Mouse (Mus musculus): Measurements from ENCODE around the gene Nlk. TPM values are rescaled to one million over a fixed set of nuclear protein-coding genes. Genes with fewer than 3 reads are reported as not detected.
"Not testable (repeated sequence)": the region's sequence is repeated elsewhere in the genome, so short reads cannot be mapped to it uniquely, and the experiment has no call there.

Nlk gene
- polyA plus RNA-seq, 1 experiment from 2014 or later: 11.6 TPM

DNA sequence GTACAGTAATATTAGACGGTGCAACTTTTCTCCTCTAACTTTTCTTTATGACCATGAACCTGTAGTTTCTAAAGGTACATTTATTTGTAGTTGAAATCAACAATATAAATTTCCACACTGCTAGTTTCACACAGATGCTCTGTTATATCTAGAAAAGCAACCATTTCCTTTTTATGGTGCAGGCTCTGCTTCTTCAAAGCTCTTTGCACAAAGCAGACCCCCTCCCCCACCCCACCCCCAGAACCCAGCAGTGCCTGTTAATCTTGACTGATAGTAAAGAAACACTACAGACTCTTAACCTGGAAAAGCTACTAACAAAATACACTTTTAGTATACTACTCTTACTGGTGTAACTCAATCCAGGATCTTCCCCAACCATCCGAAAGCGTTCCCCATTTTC lies 6.6 kb downstream of the Nlk start:
- ATAC-seq (ENCODE audit: insufficient number of reproducible peaks, insufficient read depth, low FRiP score, low TSS enrichment, low read depth): no peak
- no peak overlapping the region for H3K4me3 ChIP-seq (replicated peaks)
- 58% methylated on average over 3 of the region's 3 CpGs for WGBS
- H3K36me3 ChIP-seq: peaks cover 4% of the 10 kb centered on the region; the same call in 1 of the 2 replicates
- H3K4me2 ChIP-seq: no peak overlapping the region
- H3K27me3 ChIP-seq: no peaks in the 10 kb centered on the region
- H3K27ac ChIP-seq: no peak overlapping the region
- peaks cover 34% of the 10 kb centered on the region for H3K4me1 ChIP-seq (replicated peaks)
- no peak overlapping the region for H3K9ac ChIP-seq (replicated peaks)
- H3K9me3 ChIP-seq: no peaks in the 10 kb centered on the region

DNA sequence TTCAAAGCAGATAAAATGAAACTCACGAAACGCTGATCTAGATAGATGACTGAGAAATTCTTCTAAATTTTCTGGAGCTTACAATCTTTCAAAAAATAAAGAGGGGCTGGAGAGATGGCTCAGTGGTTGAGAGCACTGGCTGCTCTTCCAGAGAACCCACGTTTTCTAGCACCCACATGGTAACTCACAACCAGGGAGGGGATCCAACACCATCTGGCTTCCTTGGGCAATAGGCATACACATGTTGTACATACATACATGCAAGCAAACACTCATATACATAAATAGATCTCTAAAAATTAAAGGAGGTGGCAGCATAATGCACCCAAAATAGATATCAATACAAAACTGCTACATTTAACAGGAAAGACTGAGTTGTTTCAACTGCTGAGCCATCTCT lies 16.1 kb downstream of the Nlk start:
- Histone ChIP-seq H3K4me1 (replicated peaks) (no peaks in the 10 kb centered on the region), H3K27ac (no peak overlapping the region), H3K9me3 (no peaks in the 10 kb centered on the region), H3K4me3 (replicated peaks) (no peak overlapping the region), H3K9ac (replicated peaks) (no peak overlapping the region), H3K4me2 (no peak overlapping the region), H3K27me3 (no peaks in the 10 kb centered on the region), H3K36me3 (peaks cover 7% of the 10 kb centered on the region)
- no peak for ATAC-seq (ENCODE audit: insufficient number of reproducible peaks, insufficient read depth, low FRiP score, low TSS enrichment, low read depth)
- WGBS: 84% methylated on average over 3 of the region's 3 CpGs

DNA sequence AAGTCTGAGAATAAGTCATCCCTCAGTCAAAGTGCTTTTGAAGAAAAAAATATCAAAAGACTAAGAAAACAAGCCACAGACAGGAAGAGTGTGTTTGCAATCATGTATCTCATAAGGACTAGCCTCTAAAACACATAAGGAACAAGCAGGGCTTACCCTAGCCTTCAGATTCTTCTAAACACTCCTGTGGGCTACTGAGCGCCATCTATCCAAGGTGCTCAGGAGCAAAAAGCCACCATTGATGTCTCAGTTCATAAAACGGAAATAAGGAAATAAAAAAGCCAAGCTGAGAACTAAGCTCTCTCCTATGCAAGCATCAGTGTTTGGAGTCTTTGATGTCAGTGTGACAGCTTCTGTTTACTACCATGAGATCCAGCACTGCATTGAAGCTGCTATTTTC lies 18.4 kb downstream of the Nlk start:
- WGBS: 81% methylated on average over 2 of the region's 2 CpGs
- no peak for ATAC-seq (ENCODE audit: insufficient number of reproducible peaks, insufficient read depth, low FRiP score, low TSS enrichment, low read depth)

DNA sequence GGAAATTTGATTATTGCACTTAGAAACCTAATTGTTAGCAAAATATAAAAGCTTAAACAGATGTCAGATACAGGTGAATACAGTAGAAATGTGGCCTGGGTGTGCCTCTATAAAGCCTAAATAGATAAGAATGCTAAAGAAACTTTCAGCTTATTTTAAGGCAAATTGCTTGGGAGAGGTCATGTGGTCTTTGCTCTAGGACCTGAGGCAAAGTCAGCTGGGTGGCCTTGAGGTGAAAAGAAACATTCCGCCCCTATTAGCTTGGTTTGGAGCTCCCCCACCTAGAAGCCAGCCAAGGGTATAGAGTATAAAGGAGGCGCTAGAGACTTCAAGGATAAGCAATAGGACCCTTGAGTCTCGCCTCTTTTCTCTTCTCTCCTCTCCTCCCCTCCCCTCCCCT lies 28.5 kb downstream of the Nlk start:
- no peak for ATAC-seq (ENCODE audit: insufficient number of reproducible peaks, insufficient read depth, low FRiP score, low TSS enrichment, low read depth)
- no peak overlapping the region for H3K9ac ChIP-seq (replicated peaks)
- no peak overlapping the region for H3K27ac ChIP-seq
- WGBS: 51% methylated on average over 3 of the region's 3 CpGs
- H3K9me3 ChIP-seq: no peaks in the 10 kb centered on the region
- peaks cover 7% of the 10 kb centered on the region; the same call in 1 of the 2 replicates for H3K4me1 ChIP-seq (replicated peaks)
- no peaks in the 10 kb centered on the region for H3K27me3 ChIP-seq
- no peak overlapping the region for H3K4me2 ChIP-seq
- H3K4me3 ChIP-seq (replicated peaks): no peak overlapping the region
- H3K36me3 ChIP-seq: no peaks in the 10 kb centered on the region

More for the DNA sequence above, 18.4 kb downstream of the Nlk start:
- Histone ChIP-seq H3K27me3 (no peaks in the 10 kb centered on the region), H3K27ac (no peak overlapping the region), H3K9me3 (no peaks in the 10 kb centered on the region), H3K36me3 (peaks cover 7% of the 10 kb centered on the region), H3K4me2 (no peak overlapping the region), H3K4me1 (replicated peaks) (no peaks in the 10 kb centered on the region), H3K9ac (replicated peaks) (no peak overlapping the region), H3K4me3 (replicated peaks) (no peak overlapping the region)

DNA sequence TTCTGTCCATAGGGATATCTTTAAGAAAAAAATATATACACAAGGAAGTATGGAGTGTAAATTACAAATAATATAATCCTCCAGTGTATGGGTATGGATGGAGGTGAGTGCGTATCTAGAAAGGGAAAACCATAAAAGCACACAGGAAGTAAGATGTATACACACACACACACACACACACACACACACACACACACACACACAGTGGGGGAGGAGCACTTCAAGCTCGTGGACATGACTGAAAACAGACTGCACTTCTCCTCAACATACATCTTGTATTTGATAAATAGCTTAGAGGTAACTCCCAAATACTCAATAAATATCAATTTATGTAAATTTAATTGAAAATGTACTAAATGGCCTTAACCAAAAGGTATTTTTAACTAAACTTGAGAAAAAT lies 32.3 kb downstream of the Nlk start:
- no peak for ATAC-seq (ENCODE audit: insufficient number of reproducible peaks, insufficient read depth, low FRiP score, low TSS enrichment, low read depth)
- 78% methylated on average over 2 of the region's 2 CpGs for WGBS
- H3K4me2 ChIP-seq: no peak overlapping the region

DNA sequence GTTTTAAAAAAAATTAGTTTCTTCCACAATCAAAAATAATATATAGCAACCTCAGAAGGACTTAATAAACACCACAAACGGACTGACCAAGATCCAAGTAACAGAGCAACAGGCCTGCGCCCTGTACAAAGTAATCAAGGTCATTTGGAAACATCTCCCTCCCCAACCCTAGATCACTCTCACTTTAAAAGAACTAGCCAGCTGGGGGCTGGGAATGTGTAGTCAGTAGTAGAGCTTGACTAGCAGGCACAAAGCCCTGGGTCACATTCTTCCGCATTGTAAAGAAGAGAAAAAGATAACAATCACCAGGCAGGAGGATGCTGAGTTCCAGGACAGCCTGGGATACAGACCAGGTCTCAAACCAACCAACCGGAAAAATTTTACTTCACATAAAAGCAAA lies 33.3 kb downstream of the Nlk start:
- Histone ChIP-seq H3K27me3 (no peaks in the 10 kb centered on the region), H3K4me2 (no peak overlapping the region), H3K9ac (replicated peaks) (no peak overlapping the region), H3K4me3 (replicated peaks) (no peak overlapping the region), H3K9me3 (no peaks in the 10 kb centered on the region), H3K4me1 (replicated peaks) (peaks cover 3% of the 10 kb centered on the region; the same call in 1 of the 2 replicates), H3K27ac (no peak overlapping the region), H3K36me3 (no peaks in the 10 kb centered on the region)
- 60% methylated on average over 4 of the region's 4 CpGs for WGBS
- ATAC-seq (ENCODE audit: insufficient number of reproducible peaks, insufficient read depth, low FRiP score, low TSS enrichment, low read depth): no peak

More for the DNA sequence above, 32.3 kb downstream of the Nlk start:
- no peak overlapping the region for H3K4me3 ChIP-seq (replicated peaks)
- H3K27ac ChIP-seq: no peak overlapping the region
- no peak overlapping the region for H3K9ac ChIP-seq (replicated peaks)
- no peaks in the 10 kb centered on the region for H3K9me3 ChIP-seq
- H3K27me3 ChIP-seq: no peaks in the 10 kb centered on the region
- no peaks in the 10 kb centered on the region for H3K36me3 ChIP-seq
- H3K4me1 ChIP-seq (replicated peaks): peaks cover 5% of the 10 kb centered on the region; the same call in 1 of the 2 replicates

DNA sequence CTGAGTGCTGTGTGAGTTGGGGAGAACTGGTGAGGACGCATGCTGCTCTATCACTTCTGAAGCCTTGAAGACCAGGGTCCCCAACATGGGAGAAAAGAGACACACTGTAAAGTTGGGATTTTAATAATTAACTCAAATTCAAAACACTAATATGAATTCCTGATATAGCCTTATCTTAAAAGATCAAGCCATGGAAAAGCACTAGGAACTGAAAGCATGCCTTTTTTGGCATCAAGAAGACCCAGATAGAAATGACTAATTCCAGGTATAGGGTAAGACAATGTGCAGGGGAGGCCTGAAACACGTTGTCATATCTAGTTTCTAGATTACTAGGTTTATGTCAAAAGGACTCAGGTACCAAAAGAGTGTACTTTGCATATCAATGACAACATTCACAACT lies 48.0 kb downstream of the Nlk start:
- no peaks in the 10 kb centered on the region for H3K36me3 ChIP-seq
- no peak overlapping the region for H3K4me3 ChIP-seq (replicated peaks)
- no peak overlapping the region for H3K27ac ChIP-seq
- H3K9ac ChIP-seq (replicated peaks): no peak overlapping the region
- 85% methylated on average over 2 of the region's 2 CpGs for WGBS
- ATAC-seq (ENCODE audit: insufficient number of reproducible peaks, insufficient read depth, low FRiP score, low TSS enrichment, low read depth): no peak
- H3K27me3 ChIP-seq: no peaks in the 10 kb centered on the region
- no peak overlapping the region for H3K4me2 ChIP-seq
- H3K4me1 ChIP-seq (replicated peaks): peaks cover 6% of the 10 kb centered on the region
- H3K9me3 ChIP-seq: no peaks in the 10 kb centered on the region

DNA sequence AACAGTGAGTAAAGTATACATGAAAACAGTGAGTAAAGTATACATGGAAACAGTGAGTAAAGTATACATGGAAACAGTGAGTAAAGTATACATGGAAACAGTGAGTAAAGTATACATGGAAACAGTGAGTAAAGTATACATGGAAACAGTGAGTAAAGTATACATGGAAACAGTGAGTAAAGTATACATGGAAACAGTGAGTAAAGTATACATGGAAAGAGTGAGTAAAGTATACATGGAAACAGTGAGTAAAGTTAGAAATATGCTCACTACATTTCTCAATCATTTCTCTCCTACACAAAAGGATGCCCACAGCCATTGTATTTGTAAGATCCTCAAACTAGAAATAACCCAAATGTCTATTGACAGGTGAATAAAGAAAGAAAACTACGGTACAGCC lies 48.8 kb downstream of the Nlk start:
- not testable (repeated sequence) for H3K4me2 ChIP-seq; H3K4me3 ChIP-seq (replicated peaks); H3K9ac ChIP-seq (replicated peaks); H3K36me3 ChIP-seq; H3K9me3 ChIP-seq; H3K27me3 ChIP-seq; H3K27ac ChIP-seq; ATAC-seq (ENCODE audit: insufficient number of reproducible peaks, insufficient read depth, low FRiP score, low TSS enrichment, low read depth); H3K4me1 ChIP-seq (replicated peaks)
- 85% methylated on average over 1 of the region's 1 CpGs for WGBS

DNA sequence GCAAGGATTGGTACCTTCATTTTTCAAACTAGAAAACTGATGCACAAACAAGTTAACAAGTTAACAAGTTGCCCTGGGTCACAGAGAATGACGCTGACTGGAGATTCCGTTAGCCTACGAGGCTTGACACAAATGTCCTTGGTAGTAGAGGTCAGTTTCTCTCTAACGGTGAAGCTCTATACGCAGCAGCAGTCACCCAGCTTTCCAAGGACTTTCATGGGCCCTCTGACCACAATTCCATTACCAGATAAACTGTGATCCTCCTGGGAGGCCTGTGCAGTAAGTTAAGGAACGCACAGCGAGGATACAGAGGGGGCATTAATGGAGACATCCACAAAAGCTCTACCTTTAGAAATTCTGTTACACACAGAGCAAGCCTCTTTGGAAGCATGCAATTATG lies 53.4 kb downstream of the Nlk start:
- H3K4me3 ChIP-seq (replicated peaks): no peak overlapping the region
- no peaks in the 10 kb centered on the region for H3K9me3 ChIP-seq
- H3K9ac ChIP-seq (replicated peaks): no peak overlapping the region
- peaks cover 11% of the 10 kb centered on the region for H3K4me1 ChIP-seq (replicated peaks)
- WGBS: 88% methylated on average over 7 of the region's 7 CpGs
- no peak overlapping the region for H3K4me2 ChIP-seq
- no peaks in the 10 kb centered on the region for H3K36me3 ChIP-seq
- ATAC-seq (ENCODE audit: insufficient number of reproducible peaks, insufficient read depth, low FRiP score, low TSS enrichment, low read depth): no peak
- no peaks in the 10 kb centered on the region for H3K27me3 ChIP-seq
- no peak overlapping the region for H3K27ac ChIP-seq

DNA sequence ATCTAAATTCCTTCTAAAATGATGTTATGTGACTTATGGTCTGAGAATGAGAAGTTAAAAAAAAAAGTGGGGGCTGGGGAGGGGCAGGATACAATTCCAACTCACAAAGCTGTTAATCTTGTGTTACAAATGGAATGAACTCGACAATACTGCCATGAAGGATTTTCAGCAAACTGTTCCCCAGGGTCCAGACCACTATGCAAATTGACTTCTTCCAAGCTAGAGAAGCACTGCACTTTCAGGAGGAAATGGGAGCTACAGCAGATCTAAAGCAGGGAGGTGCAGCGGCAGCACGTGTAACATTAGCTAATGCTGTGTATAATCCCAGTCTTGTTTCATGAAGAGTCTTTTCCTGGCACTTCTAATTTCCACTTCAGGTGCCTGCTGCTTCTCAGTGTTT lies 55.0 kb downstream of the Nlk start:
- Histone ChIP-seq H3K27me3 (no peaks in the 10 kb centered on the region), H3K9me3 (peaks cover 1% of the 10 kb centered on the region; the same call in 1 of the 2 replicates), H3K9ac (replicated peaks) (no peak overlapping the region), H3K4me3 (replicated peaks) (no peak overlapping the region), H3K36me3 (peaks cover 2% of the 10 kb centered on the region; the same call in 1 of the 2 replicates), H3K4me2 (no peak overlapping the region), H3K4me1 (replicated peaks) (peaks cover 11% of the 10 kb centered on the region), H3K27ac (no peak overlapping the region)
- no peak for ATAC-seq (ENCODE audit: insufficient number of reproducible peaks, insufficient read depth, low FRiP score, low TSS enrichment, low read depth)
- WGBS: 53% methylated on average over 3 of the region's 3 CpGs

DNA sequence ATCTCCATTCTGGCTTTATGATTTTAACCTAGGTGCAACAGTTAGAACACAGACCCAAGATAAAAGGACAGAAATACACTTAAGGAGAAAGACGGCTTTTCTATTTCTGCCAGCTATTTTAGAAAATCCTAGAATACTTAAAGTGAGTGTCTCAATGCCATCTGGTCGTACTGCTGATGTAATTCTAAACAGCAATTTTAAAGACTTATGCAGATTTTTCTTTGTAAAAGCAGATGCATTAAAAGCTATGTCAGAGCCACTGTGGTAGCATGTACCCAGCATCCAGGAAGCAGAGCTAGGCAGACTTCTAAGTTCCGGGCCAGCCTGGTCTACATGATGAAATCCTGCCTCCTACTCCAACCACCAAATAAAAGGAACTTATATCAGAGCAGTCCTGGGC lies 56.1 kb downstream of the Nlk start:
- Histone ChIP-seq H3K27ac (no peak overlapping the region), H3K9ac (replicated peaks) (no peak overlapping the region), H3K9me3 (peaks cover 6% of the 10 kb centered on the region; the same call in 1 of the 2 replicates), H3K4me3 (replicated peaks) (no peak overlapping the region), H3K4me1 (replicated peaks) (peaks cover 11% of the 10 kb centered on the region), H3K36me3 (peaks cover 8% of the 10 kb centered on the region), H3K27me3 (no peaks in the 10 kb centered on the region), H3K4me2 (no peak overlapping the region)
- no peak for ATAC-seq (ENCODE audit: insufficient number of reproducible peaks, insufficient read depth, low FRiP score, low TSS enrichment, low read depth)
- 97% methylated on average over 3 of the region's 3 CpGs for WGBS

DNA sequence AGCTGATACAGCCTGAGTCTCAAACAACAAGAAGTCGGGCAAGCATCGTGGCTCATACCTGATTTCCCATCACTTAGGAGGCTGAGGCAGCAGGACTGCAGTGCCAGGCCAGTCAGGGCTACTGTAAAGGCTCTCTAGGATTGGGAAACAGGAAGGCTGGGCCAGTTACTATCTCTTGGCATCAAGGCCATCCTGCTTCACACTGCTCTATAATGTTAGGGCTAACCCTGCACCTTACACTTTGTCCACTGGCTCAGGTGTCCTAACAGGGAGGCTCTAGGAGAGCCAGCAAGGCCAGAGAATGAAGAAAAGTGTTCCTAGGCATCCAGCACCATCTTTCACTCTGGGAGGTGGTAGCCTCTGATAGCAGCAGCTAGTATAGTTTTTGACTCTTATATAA lies 64.4 kb downstream of the Nlk start:
- Histone ChIP-seq H3K27me3 (no peaks in the 10 kb centered on the region), H3K4me1 (replicated peaks) (no peaks in the 10 kb centered on the region), H3K36me3 (peaks cover 8% of the 10 kb centered on the region), H3K4me3 (replicated peaks) (no peak overlapping the region), H3K4me2 (no peak overlapping the region), H3K9ac (replicated peaks) (no peak overlapping the region), H3K9me3 (peaks cover 6% of the 10 kb centered on the region; the same call in 1 of the 2 replicates), H3K27ac (no peak overlapping the region)
- 91% methylated on average over 2 of the region's 2 CpGs for WGBS
- no peak for ATAC-seq (ENCODE audit: insufficient number of reproducible peaks, insufficient read depth, low FRiP score, low TSS enrichment, low read depth)

Data from limb, embryonic 12.5 days (tissue).